Mouse (Mus musculus) kidney, embryonic 15.5 days (tissue): ENCODE data around the gene Cfap97d1. TPM values are rescaled to one million over a fixed set of nuclear protein-coding genes. Genes with fewer than 3 reads are reported as not detected.

Source experiments
- ATAC-seq: fragments of 200-750 bp; cut with Nextera tagmentation; replicated peaks from 2 replicates; pipeline ENCODE4 v1.8.0; 2017; ENCODE audit warnings: moderate TSS enrichment; ENCODE audit not compliant: low FRiP score
- H3K27ac ChIP-seq: fragments of 300-500 bp; sonication (generic); 2 replicates; pipeline ENCODE4 v1.5.1; 2015; ENCODE audit warnings: mild to moderate bottlenecking, inconsistent platforms
- H3K27me3 ChIP-seq: fragments of 300-500 bp; sonication (generic); 2 replicates; pipeline ENCODE4 v1.6.1; 2015; ENCODE audit warnings: inconsistent platforms
- H3K36me3 ChIP-seq: fragments of 300-500 bp; sonication (generic); 2 replicates; pipeline ENCODE4 v1.6.1; 2015; ENCODE audit warnings: inconsistent platforms
- H3K4me1 ChIP-seq: fragments of 300-500 bp; sonication (generic); 2 replicates; pipeline ENCODE4 v1.6.1; 2015; ENCODE audit warnings: inconsistent platforms
- H3K4me2 ChIP-seq: fragments of 300-500 bp; sonication (generic); 2 replicates; pipeline ENCODE4 v1.6.1; 2015; ENCODE audit warnings: moderate library complexity, mild to moderate bottlenecking, inconsistent platforms
- H3K4me3 ChIP-seq: fragments of 300-500 bp; sonication (generic); replicated peaks from 2 replicates; pipeline ENCODE4 v1.5.1; 2015; ENCODE audit warnings: mild to moderate bottlenecking, inconsistent platforms
- H3K9ac ChIP-seq: fragments of 300-500 bp; sonication (generic); 2 replicates; pipeline ENCODE4 v1.6.1; 2015; ENCODE audit warnings: mild to moderate bottlenecking, inconsistent platforms
- H3K9me3 ChIP-seq: fragments of 300-500 bp; sonication (generic); replicated peaks from 2 replicates; pipeline ENCODE4 v1.6.1; 2016; ENCODE audit warnings: inconsistent platforms
- WGBS: fragments of 180-500 bp; shearing (Covaris S2); methylation state at CpG from one replicate; pipeline ENCODE4 v1.1.7; 2015; ENCODE audit warnings: mixed read lengths; 5-methylcytosine and 5-hydroxymethylcytosine counted together
- polyA plus RNA-seq: library from polyadenylated mRNA; unstranded; fragments of >200 nt; fragmentation: Nextera tagmentation; extraction: Ambion mirVana; gene quantifications from 2 replicates; pipeline ENCODE4 v1.2.1, GENCODE M21; 2015

Gene Cfap97d1
- polyA plus RNA-seq, 1 experiment from 2014 or later, result not detected

DNA sequence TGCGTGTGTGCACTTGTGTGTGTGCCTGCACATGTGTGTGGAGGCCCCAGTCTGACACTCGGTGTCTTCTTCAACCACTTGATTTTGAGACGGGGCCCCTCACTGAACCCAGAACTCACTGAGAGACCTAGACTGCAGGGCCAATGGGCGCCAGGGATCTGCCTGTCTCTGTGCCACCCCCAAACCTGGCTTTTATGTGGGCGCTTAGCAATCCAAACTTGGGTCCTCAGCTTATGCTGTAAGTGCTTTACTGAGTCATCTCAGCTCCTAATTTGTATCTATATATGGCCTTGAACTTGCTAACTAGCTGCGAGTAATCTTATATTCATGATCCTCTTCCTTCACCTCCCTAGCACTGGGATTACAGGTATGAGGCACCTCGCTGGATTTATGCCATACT, 8.3 kb downstream of the Cfap97d1 start:
- Histone ChIP-seq H3K4me1 (no peaks in the 10 kb centered on the region), H3K27me3 (peaks cover 15% of the 10 kb centered on the region), H3K9ac (no peak overlapping the region), H3K36me3 (no peaks in the 10 kb centered on the region), H3K27ac (no peak overlapping the region), H3K4me2 (no peak overlapping the region), H3K9me3 (no peaks in the 10 kb centered on the region), H3K4me3 (no peak overlapping the region)
- ATAC-seq, result no peak
- 91% methylated on average over 7 of the region's 7 CpGs for WGBS

DNA sequence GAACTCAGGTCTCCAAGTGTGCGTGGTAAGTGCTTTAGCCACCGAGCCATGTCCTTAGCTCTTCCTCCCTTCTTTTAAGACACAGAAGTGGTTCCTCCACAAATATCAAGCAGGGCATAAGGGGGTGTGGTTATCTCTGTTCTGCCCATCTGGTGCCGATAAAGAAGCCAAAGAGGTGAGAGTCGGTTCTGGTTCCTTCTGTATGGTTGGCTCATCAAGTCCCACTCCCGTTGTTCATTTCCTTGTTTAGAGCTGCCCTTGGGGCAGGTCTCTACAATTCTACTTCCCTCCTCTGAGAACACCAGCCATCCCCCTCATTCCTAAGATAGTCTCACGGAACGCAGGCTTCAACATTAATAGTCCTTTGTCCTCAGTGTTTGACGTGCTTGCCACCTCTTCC, 10.0 kb downstream of the Cfap97d1 start:
- 67% methylated on average over 8 of the region's 8 CpGs for WGBS
- Histone ChIP-seq H3K27me3 (0 out of 2 replicates have a peak, but pooled peaks cover 10% of the 10 kb centered on the region), H3K4me3 (no peak overlapping the region), H3K9ac (no peak overlapping the region), H3K27ac (no peak overlapping the region), H3K4me2 (no peak overlapping the region), H3K9me3 (no peaks in the 10 kb centered on the region), H3K36me3 (no peaks in the 10 kb centered on the region), H3K4me1 (0 out of 2 replicates have a peak, but pooled peaks cover 9% of the 10 kb centered on the region)
- ATAC-seq, result no peak

DNA sequence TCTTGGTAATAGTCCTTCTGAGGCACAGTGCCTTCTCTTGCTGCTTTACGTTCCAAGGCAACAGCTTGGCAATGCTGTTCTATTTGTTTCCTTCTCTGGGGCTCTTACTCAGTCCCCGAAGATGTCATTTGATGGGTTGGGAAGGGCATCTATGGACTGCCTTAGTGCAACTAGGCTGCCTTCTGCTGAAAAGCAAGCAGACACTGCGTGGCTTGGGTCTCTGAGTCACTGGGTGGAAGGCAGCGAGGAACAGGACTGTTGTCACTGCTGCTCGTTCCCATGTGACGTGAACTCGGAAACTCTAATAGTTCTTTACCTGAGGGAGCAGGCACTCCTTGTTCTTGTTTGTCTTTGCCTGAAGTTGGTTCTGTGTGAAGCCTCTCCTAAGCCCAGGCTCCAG, 11.9 kb downstream of the Cfap97d1 start:
- 91% methylated on average over 7 of the region's 7 CpGs for WGBS
- ATAC-seq, result no peak

DNA sequence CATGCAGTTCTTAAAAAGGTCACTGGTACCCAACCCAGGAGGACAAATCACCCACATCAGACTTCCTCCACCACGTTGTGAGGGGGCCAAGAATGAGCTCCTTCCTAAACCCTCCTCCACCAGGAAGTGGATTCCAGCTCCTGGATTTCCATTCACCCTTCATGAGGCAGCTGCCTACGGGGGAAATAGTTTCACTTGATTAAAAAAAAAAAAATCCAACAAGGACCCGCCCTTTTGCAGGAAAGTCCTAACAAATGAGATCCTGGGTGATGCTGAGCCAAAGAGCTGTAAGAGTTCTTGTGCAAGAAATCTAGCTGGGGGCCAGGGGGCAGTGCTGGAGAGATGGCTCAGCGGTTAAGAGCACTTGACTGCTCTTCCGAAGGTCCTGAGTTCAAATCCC, 14.2 kb downstream of the Cfap97d1 start:
- no peak overlapping the region for H3K4me2 ChIP-seq
- H3K4me1 ChIP-seq, result peaks cover 13% of the 10 kb centered on the region; the same call in 1 of the 2 replicates
- no peaks in the 10 kb centered on the region for H3K9me3 ChIP-seq
- no peak for ATAC-seq
- H3K9ac ChIP-seq, result no peak overlapping the region
- no peaks in the 10 kb centered on the region for H3K27me3 ChIP-seq
- H3K36me3 ChIP-seq, result 0 out of 2 replicates have a peak, but pooled peaks cover 2% of the 10 kb centered on the region
- H3K4me3 ChIP-seq, result no peak overlapping the region
- WGBS, result 45% methylated on average over 5 of the region's 5 CpGs
- H3K27ac ChIP-seq, result no peak overlapping the region

More for the DNA sequence above, 11.9 kb downstream of the Cfap97d1 start:
- no peak overlapping the region for H3K27ac ChIP-seq
- no peak overlapping the region for H3K4me3 ChIP-seq
- H3K36me3 ChIP-seq, result 0 out of 2 replicates have a peak, but pooled peaks cover 2% of the 10 kb centered on the region
- H3K4me1 ChIP-seq, result peaks cover 13% of the 10 kb centered on the region; the same call in 1 of the 2 replicates
- no peaks in the 10 kb centered on the region for H3K9me3 ChIP-seq
- 0 out of 2 replicates have a peak, but pooled peaks cover 5% of the 10 kb centered on the region for H3K27me3 ChIP-seq
- no peak overlapping the region for H3K9ac ChIP-seq
- H3K4me2 ChIP-seq, result no peak overlapping the region

DNA sequence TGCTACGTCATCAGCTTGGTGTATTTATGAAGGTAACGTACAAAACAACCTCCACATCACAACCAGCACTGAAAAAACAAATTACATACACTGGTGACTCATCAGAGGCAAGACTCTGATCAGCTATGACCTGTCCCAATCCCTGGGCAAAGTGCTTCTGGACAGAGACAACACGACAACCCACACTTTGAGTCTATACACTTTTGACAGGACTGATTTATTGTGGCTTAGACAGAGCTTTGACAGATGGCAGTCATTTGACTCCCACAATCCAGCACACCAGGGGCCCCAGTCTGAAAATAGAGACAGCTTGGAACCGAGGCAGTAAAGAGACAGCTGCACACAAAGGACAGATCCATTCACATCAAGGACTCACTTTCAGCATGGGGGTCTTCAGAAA, 15.4 kb downstream of the Cfap97d1 start:
- H3K36me3 ChIP-seq, result peaks cover 7% of the 10 kb centered on the region
- no peak overlapping the region for H3K4me3 ChIP-seq
- H3K4me1 ChIP-seq, result peaks cover 13% of the 10 kb centered on the region; the same call in 1 of the 2 replicates
- H3K27ac ChIP-seq, result no peak overlapping the region
- H3K4me2 ChIP-seq, result no peak overlapping the region
- H3K9me3 ChIP-seq, result no peaks in the 10 kb centered on the region
- no peak for ATAC-seq
- WGBS, result 50% methylated on average over 4 of the region's 4 CpGs
- H3K27me3 ChIP-seq, result no peaks in the 10 kb centered on the region; the same call in 1 of the 2 replicates
- H3K9ac ChIP-seq, result no peak overlapping the region

DNA sequence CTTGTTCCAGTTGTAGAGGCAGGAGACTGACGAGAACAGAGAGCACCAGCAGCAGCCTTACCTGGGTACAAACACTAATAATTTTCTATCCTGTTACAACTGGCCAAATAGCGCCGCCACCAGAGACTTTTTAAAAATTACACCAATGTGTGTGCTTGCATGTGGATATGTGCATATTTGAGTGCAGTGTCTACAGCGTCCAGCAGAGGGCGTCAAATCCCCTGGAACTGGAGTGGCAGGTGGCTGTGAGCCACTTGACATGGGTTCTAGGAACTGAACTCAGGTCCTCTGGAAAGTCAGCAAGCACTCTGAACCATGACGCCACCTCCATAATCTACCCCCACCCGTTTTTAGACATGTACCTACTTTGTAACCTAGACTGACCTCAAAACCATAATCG, 20.2 kb downstream of the Cfap97d1 start:
- Histone ChIP-seq H3K4me3 (no peak overlapping the region), H3K9ac (no peak overlapping the region), H3K4me2 (no peak overlapping the region), H3K4me1 (peaks cover 3% of the 10 kb centered on the region; the same call in 1 of the 2 replicates), H3K27me3 (peaks cover 10% of the 10 kb centered on the region), H3K9me3 (no peaks in the 10 kb centered on the region), H3K36me3 (peaks cover 21% of the 10 kb centered on the region), H3K27ac (no peak overlapping the region)
- 92% methylated on average over 8 of the region's 8 CpGs for WGBS
- ATAC-seq, result no peak

DNA sequence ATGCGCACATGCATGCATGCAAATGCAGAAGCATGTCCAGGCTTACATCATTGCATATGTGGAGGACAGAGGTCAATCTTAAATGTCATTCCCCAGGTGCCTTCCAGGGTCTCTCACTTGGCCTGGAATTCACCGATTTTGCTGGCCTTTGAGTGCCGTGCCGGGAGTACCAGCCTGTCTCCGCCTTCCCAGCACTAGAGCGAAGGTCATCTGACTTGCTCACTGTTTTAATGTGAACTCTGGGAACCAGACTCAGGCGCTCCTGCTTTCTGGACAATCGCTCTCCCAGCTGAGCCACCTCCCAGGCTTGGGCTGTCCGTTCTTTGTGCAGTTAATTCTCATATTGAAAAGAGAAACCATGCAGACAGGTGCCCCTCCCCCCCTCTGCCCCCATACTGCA, 22.2 kb downstream of the Cfap97d1 start:
- Histone ChIP-seq H3K27me3 (peaks cover 17% of the 10 kb centered on the region), H3K4me1 (no peaks in the 10 kb centered on the region), H3K4me2 (no peak overlapping the region), H3K9me3 (no peaks in the 10 kb centered on the region), H3K36me3 (peaks cover 22% of the 10 kb centered on the region), H3K27ac (no peak overlapping the region), H3K9ac (no peak overlapping the region), H3K4me3 (no peak overlapping the region)
- ATAC-seq, result no peak
- WGBS, result 75% methylated on average over 9 of the region's 9 CpGs

DNA sequence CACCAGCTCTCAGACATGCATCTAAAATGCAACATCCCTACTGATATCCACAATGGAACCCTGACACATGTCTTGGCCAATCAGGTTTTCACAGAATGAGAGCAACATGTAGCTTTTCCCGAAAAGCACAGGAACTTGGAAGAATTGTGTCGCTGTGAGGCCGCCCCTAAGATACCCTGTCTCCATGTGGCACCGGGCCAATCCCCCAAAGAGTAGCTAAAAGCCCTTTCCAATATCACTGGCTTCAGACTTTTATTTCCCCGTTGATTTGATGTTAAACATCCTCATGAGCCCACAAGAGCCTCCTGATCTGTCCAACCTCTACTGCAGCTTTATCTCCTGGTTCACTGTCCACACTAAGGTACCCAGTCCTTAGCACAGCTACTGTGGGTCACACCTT, 22.6 kb downstream of the Cfap97d1 start:
- H3K9ac ChIP-seq, result no peak overlapping the region
- WGBS, result 90% methylated on average over 5 of the region's 5 CpGs
- no peak overlapping the region for H3K4me3 ChIP-seq
- H3K4me2 ChIP-seq, result no peak overlapping the region
- peaks cover 20% of the 10 kb centered on the region for H3K27me3 ChIP-seq
- ATAC-seq, result no peak
- H3K9me3 ChIP-seq, result no peaks in the 10 kb centered on the region
- H3K4me1 ChIP-seq, result no peaks in the 10 kb centered on the region
- H3K36me3 ChIP-seq, result peaks cover 22% of the 10 kb centered on the region
- no peak overlapping the region for H3K27ac ChIP-seq

DNA sequence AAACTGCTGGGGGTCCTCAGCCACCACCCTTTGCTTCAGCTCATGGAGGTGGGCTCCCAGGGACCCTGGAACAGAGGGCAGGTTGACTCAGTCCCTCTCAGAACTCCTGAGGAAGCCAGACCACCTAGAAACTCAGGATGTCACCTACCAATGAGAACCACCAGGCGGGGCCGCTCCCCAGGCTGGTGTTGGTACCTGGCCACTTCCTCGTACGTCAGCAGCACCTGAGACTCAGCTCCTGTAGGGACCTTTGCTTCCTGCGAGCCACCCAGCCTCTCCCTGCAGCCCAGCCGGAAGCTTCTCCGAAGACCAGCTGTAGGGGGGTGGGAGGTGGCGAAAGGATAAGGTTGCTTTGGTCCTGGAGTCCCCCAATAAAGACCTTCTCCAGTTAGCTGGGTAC, 24.3 kb downstream of the Cfap97d1 start:
- peaks cover 28% of the 10 kb centered on the region for H3K36me3 ChIP-seq
- ATAC-seq, result no peak
- WGBS, result 92% methylated on average over 8 of the region's 8 CpGs

DNA sequence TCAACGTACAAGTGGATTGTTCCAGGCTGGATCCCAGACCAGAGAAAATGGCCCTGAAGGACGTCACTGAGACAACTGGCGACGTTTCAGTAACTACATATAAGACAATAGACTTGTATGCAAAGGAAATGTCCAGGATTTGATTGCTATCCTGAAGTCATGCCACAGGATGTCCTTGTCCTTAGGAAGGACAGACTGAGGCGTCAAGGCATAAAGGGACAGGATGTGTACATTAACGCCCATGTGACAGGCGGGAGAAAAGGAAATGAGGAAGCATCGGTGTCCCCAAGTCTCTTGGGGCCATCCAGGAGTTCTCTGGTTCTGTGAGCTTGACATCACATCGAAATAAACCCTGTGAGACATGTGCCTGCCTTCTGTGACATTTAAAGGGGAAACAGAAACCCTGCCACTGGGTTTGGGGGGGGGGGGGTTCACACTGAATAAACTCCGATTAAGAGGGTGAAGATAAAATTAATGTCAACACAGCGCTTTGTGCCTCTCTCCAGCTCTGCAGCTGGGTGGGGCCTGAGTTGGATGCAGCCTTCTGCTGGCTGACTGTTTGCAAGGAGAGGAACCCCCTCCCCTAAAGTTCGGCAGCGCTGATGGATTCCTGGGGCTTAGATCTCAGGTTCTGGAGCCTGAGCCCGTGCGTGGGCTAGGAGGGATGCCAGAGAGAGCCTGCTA, 25.0 kb downstream of the Cfap97d1 start:
- WGBS, result 82% methylated on average over 15 of the region's 15 CpGs
- Histone ChIP-seq H3K9ac (no peak overlapping the region), H3K4me3 (no peak overlapping the region), H3K4me2 (no peak overlapping the region), H3K9me3 (no peaks in the 10 kb centered on the region), H3K27me3 (peaks cover 20% of the 10 kb centered on the region; the same call in 1 of the 2 replicates), H3K27ac (no peak overlapping the region), H3K36me3 (peaks cover 27% of the 10 kb centered on the region), H3K4me1 (no peaks in the 10 kb centered on the region)
- ATAC-seq, result no peak

More for the DNA sequence above, 24.3 kb downstream of the Cfap97d1 start:
- H3K9me3 ChIP-seq, result no peaks in the 10 kb centered on the region
- H3K4me2 ChIP-seq, result no peak overlapping the region
- H3K4me3 ChIP-seq, result no peak overlapping the region
- no peak overlapping the region for H3K27ac ChIP-seq
- H3K4me1 ChIP-seq, result no peaks in the 10 kb centered on the region
- peaks cover 20% of the 10 kb centered on the region for H3K27me3 ChIP-seq
- H3K9ac ChIP-seq, result no peak overlapping the region

DNA sequence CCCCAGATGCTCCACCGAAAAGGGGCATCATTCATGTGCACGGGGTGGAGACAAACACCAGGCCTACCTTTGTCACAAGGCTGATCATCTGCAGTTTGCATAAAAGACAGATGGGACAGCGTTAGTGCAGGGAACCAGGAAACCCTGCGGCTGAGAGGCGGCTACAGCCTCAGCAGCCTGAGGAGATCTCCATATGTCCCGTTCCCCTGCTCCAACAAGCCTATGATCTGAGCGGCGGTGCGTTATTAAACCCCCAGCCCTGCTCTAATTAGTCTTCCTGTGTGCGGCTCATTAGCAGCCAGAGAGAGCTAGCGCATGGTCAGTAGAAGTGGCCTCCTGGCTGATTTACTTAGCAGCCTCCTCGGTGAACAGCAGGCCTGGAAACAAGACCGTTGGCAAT, 26.1 kb downstream of the Cfap97d1 start:
- no peak for ATAC-seq
- H3K9ac ChIP-seq, result no peak overlapping the region
- H3K27ac ChIP-seq, result no peak overlapping the region
- peaks cover 2% of the 10 kb centered on the region for H3K4me1 ChIP-seq
- H3K4me3 ChIP-seq, result no peak overlapping the region
- H3K27me3 ChIP-seq, result peaks cover 20% of the 10 kb centered on the region; the same call in 1 of the 2 replicates
- H3K9me3 ChIP-seq, result no peaks in the 10 kb centered on the region
- no peak overlapping the region for H3K4me2 ChIP-seq
- H3K36me3 ChIP-seq, result peaks cover 17% of the 10 kb centered on the region
- 59% methylated on average over 13 of the region's 13 CpGs for WGBS

DNA sequence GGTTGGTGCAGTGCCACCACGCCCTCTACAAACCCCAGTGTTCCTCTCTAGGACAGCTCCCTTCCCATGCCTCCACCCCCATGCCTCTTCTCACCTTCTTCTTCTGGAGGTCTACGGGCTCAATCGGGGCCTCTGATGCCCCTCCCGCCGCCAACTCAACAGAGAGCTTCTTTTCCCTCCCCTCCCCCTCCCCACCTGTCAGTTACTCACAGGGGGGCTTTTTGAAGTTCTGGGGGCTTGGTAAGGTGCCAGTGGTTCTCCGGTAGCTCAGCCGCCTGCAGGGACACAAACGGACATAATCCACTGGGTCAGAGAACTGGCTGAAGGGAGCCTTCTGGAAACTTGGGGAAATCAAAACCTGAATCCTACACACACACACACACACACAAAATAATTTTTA, 27.4 kb downstream of the Cfap97d1 start:
- Histone ChIP-seq H3K27me3 (peaks cover 20% of the 10 kb centered on the region; the same call in 1 of the 2 replicates), H3K4me1 (peaks cover 14% of the 10 kb centered on the region), H3K4me3 (no peak overlapping the region), H3K27ac (no peak overlapping the region), H3K4me2 (no peak overlapping the region), H3K36me3 (peaks cover 16% of the 10 kb centered on the region; the same call in 1 of the 2 replicates), H3K9me3 (no peaks in the 10 kb centered on the region), H3K9ac (no peak overlapping the region)
- ATAC-seq, result no peak
- 85% methylated on average over 8 of the region's 8 CpGs for WGBS
